Mouse (Mus musculus) left cerebral cortex, postnatal 36 days (tissue): ENCODE results near the gene Gm27027. TPM values are rescaled to one million over a fixed set of nuclear protein-coding genes. Genes with fewer than 3 reads are reported as not detected.

ENCODE experiments used
- DNase-seq, 2 experiments: peaks; one replicate each; pipeline ENCODE4 v3.0.0; 2021 to 2022; ENCODE audit warnings: low spot score in 2 of 2, mixed read lengths in 1 of 2
- intact Hi-C: fragments of 180-260 bp; cut with DNase I; formaldehyde crosslinking; loops from one replicate; pipeline ENCODE4 v1.15.1; 2025
- total RNA-seq, 2 experiments: library from RNA; stranded (reverse); gene quantifications; 2 replicates each; pipeline ENCODE4 v1.2.3; 2021

Gene Gm27027
- total RNA-seq, 2 experiments from 2014 or later, result 1.2 TPM; not detected in 1

- intact Hi-C loops, result no loop called here
- DNase-seq, result no peak
These were observed 16.7 kb downstream of the Gm27027 start for GRCm38 (mm10) chr2:93979249-93980120.

GRCm38 (mm10) chr2:93976436-93977252 is 19.5 kb downstream of the Gm27027 start:
- intact Hi-C loops, result no loop called here
- peak; percentile 61 to 69 for DNase-seq

GRCm38 (mm10) chr2:93975526-93976435 is 20.4 kb downstream of the Gm27027 start:
- no peak for DNase-seq
- intact Hi-C loops, result no loop called here

GRCm38 (mm10) chr2:93975041-93975440 is 21.1 kb downstream of the Gm27027 start:
- intact Hi-C loops, result no loop called here
- DNase-seq, result no peak

- peak in 1 of 2 experiments; percentile 32 for DNase-seq
- intact Hi-C loops, result no loop called here
These were observed 24.5 kb downstream of the Gm27027 start for GRCm38 (mm10) chr2:93971647-93972046.

- DNase-seq, result no peak
These were observed 31.5 kb downstream of the Gm27027 start for GRCm38 (mm10) chr2:93964494-93965160.

GRCm38 (mm10) chr2:93963802-93964201 is 32.4 kb downstream of the Gm27027 start:
- intact Hi-C loops, result no loop called here
- DNase-seq, result no peak

More at GRCm38 (mm10) chr2:93964494-93965160, 31.5 kb downstream of the Gm27027 start:
- intact Hi-C loops, result no loop called here

- intact Hi-C loops, result no loop called here
- no peak for DNase-seq
These were observed 34.4 kb downstream of the Gm27027 start for GRCm38 (mm10) chr2:93961716-93962115.

GRCm38 (mm10) chr2:93959346-93959745 is 36.8 kb downstream of the Gm27027 start:
- intact Hi-C loops, result loop anchor here (5.0 kb wide), 1 partner anchor 87 kb away; no protein-coding TSS in a partner anchor
- DNase-seq, result no peak

GRCm38 (mm10) chr2:93958216-93958615 is 37.9 kb downstream of the Gm27027 start:
- intact Hi-C loops, result loop anchor here (5.0 kb wide), 1 partner anchor 86 kb away; no protein-coding TSS in a partner anchor
- DNase-seq, result peak in 1 of 2 experiments; percentile 30

GRCm38 (mm10) chr2:93957785-93958175 is 38.4 kb downstream of the Gm27027 start:
- no peak for DNase-seq
- intact Hi-C loops, result loop anchor here (1.0 to 5.0 kb wide), 2 partner anchors 35 to 85 kb away; no protein-coding TSS in a partner anchor

GRCm38 (mm10) chr2:93956908-93957784 is 39.0 kb downstream of the Gm27027 start, which contains the start of gene Gm13889:
Gene Gm13889 (minus strand): TSS chr2:93957201.
- intact Hi-C loops, result loop anchor here (1.0 to 5.0 kb wide), 2 partner anchors 35 to 85 kb away; no protein-coding TSS in a partner anchor
- DNase-seq, result peak; percentile 83 to 86

- intact Hi-C loops, result loop anchor here (5.0 kb wide), 1 partner anchor 84 kb away; no protein-coding TSS in a partner anchor
- peak; percentile 76 to 80 for DNase-seq
These were observed 39.8 kb downstream of the Gm27027 start for GRCm38 (mm10) chr2:93956331-93956801.

GRCm38 (mm10) chr2:93955886-93956285 is 40.3 kb downstream of the Gm27027 start:
- intact Hi-C loops, result loop anchor here (2.0 to 5.0 kb wide), 2 partner anchors 47 to 84 kb away; no protein-coding TSS in a partner anchor
- no peak for DNase-seq

GRCm38 (mm10) chr2:93954781-93955578 is 41.2 kb downstream of the Gm27027 start:
- DNase-seq, result peak; percentile 54 to 61
- intact Hi-C loops, result loop anchor here (2.0 to 5.0 kb wide), 2 partner anchors 48 to 83 kb away; no protein-coding TSS in a partner anchor

GRCm38 (mm10) chr2:93953726-93954125 is 42.4 kb downstream of the Gm27027 start:
- intact Hi-C loops, result loop anchor here (2.0 kb wide), 1 partner anchor 49 kb away; no protein-coding TSS in a partner anchor
- no peak for DNase-seq
